9 mouse cellular contexts compared by ENCODE assay signal in the genomic region with DNA sequence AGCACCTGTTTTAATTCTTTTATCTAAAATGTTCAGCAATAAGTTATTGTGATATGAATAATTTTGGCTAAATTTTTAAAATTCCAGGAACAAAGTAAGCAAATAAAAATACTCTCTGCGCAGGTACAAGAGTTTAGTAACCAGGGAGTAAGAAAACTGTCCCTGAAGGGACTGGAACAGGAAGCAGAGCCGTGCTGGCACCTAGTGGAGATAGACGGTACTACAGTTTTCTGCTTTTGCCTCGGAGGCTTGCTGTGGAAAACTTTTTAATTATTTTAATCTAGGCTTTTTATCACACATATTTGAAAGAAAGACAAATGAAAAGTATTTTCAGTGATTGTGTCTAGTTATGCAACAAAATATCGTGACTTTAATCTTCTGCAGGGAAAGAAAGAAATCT.
DNase-seq lines count a peak whose midpoint lies in the region; ATAC-seq and TF ChIP-seq lines count a peak whose summit lies in the region.
"Had no signal": no experiment of that assay in that cellular context is flagged by ENCODE, and none has a peak within 500 bp of the region (broad histone marks: within the 10 kb centered on the region; RNA-seq: fewer than 3 reads in every experiment).

No protein-coding gene starts in this region.

- WGBS in embryonic facial prominence, embryonic 10.5 days: 11% methylated on average over 5 of the region's 5 CpGs
- WGBS in lung, postnatal 0 days: 5% methylated on average over 5 of the region's 5 CpGs

- no peaks in the 10 kb centered on the region for H3K9me3 ChIP-seq in embryonic facial prominence, embryonic 10.5 days
- H3K9me3 ChIP-seq in lung, postnatal 0 days (ENCODE audit: low read length): no peaks in the 10 kb centered on the region
- H3K9me3 ChIP-seq: embryonic facial prominence, embryonic 12.5 days had no signal

- peak; percentile 31 for DNase-seq in gastrocnemius, adult 18-20 months (ENCODE audit: low spot score)
- no peak for DNase-seq in gastrocnemius, adult 8-10 months (ENCODE audit: low spot score in 2 of 2)
- DNase-seq in 416B (ENCODE audit: low read depth): peak; percentile 52
- peak; percentile 13 for DNase-seq in adrenal gland, adult 2 months
- DNase-seq in embryonic facial prominence, embryonic 10.5 days (ENCODE audit: low spot score): peak; percentile 67
- peak; percentile 41 to 80 for DNase-seq in kidney, postnatal 36 days
- peak; percentile 72 for DNase-seq in lung, postnatal 0 days (ENCODE audit: low spot score)

- no peak overlapping the region for H3K4me2 ChIP-seq in lung, postnatal 0 days (replicated peaks; ENCODE audit: low read depth, low read length)
- H3K4me2 ChIP-seq: embryonic facial prominence, embryonic 12.5 days had no signal

- H3K4me1 ChIP-seq in embryonic facial prominence, embryonic 10.5 days: peaks cover 21% of the 10 kb centered on the region
- no peaks in the 10 kb centered on the region for H3K4me1 ChIP-seq in lung, postnatal 0 days (ENCODE audit: insufficient read depth, low read depth, low read length)
- no peaks in the 10 kb centered on the region for H3K4me1 ChIP-seq in testis, adult 2 months (ENCODE audit: control insufficient read depth, insufficient read depth, low read length)

- H3K27me3 ChIP-seq in embryonic facial prominence, embryonic 10.5 days (replicated peaks; ENCODE audit: low read depth, poor library complexity, severe bottlenecking): 0 out of 2 replicates have a peak, but pooled peaks cover 14% of the 10 kb centered on the region
- H3K27me3 ChIP-seq in lung, postnatal 0 days (replicated peaks; ENCODE audit: insufficient read depth, low read length): no peaks in the 10 kb centered on the region
- H3K27me3 ChIP-seq in testis, adult 2 months (ENCODE audit: control insufficient read depth, insufficient read depth, low read length): no peaks in the 10 kb centered on the region
- H3K27me3 ChIP-seq: embryonic facial prominence, embryonic 12.5 days had no signal

- H3K9ac ChIP-seq in lung, postnatal 0 days (replicated peaks; ENCODE audit: low read depth): no peak overlapping the region
- H3K9ac ChIP-seq: embryonic facial prominence, embryonic 12.5 days had no signal

- no peak for TF ChIP-seq EP300 in lung, postnatal 0 days (IDR thresholded peaks at IDR 0.05)

- ATAC-seq in lung, postnatal 0 days: no peak

- H3K36me3 ChIP-seq in embryonic facial prominence, embryonic 10.5 days (replicated peaks): no peaks in the 10 kb centered on the region
- no peaks in the 10 kb centered on the region for H3K36me3 ChIP-seq in lung, postnatal 0 days (ENCODE audit: insufficient read depth, low read length)
- no peaks in the 10 kb centered on the region for H3K36me3 ChIP-seq in testis, adult 2 months (ENCODE audit: control insufficient read depth, insufficient read depth, low read length)
- H3K36me3 ChIP-seq: embryonic facial prominence, embryonic 12.5 days had no signal

- H3K27ac ChIP-seq in embryonic facial prominence, embryonic 10.5 days (replicated peaks): no peak overlapping the region
- no peak overlapping the region for H3K27ac ChIP-seq in lung, postnatal 0 days (ENCODE audit: low read length)
- no peak overlapping the region for H3K27ac ChIP-seq in testis, adult 2 months (ENCODE audit: control insufficient read depth, insufficient read depth, low read depth, low read length)
- H3K27ac ChIP-seq: embryonic facial prominence, embryonic 12.5 days had no signal

- no peak for TF ChIP-seq POLR2A in testis, adult 2 months (IDR thresholded peaks at IDR 0.05; ENCODE audit: control insufficient read depth, low read depth, low read length)

- TF ChIP-seq CTCF in lung, postnatal 0 days (IDR thresholded peaks at IDR 0.05): peak; percentile 87
- peak; percentile 51; the same call in 1 of the 2 replicates for TF ChIP-seq CTCF in testis, adult 2 months (IDR thresholded peaks at IDR 0.05; ENCODE audit: control insufficient read depth, insufficient read depth, insufficient replicate concordance, low read depth, low read length)

- no peak overlapping the region for H3K4me3 ChIP-seq in embryonic facial prominence, embryonic 10.5 days
- no peak overlapping the region for H3K4me3 ChIP-seq in lung, postnatal 0 days (ENCODE audit: low read depth, low read length)
- no peak overlapping the region for H3K4me3 ChIP-seq in testis, adult 2 months (ENCODE audit: control insufficient read depth, low read depth, low read length)
- H3K4me3 ChIP-seq: embryonic facial prominence, embryonic 12.5 days had no signal

Comparison
In these comparisons a context has a peak if more than half of its experiments do, and no peak if none do; other contexts are left out.
1. DNase-seq: peak in gastrocnemius, adult 18-20 months (single experiment), 416B (single experiment), adrenal gland, adult 2 months (single experiment), embryonic facial prominence, embryonic 10.5 days (single experiment), kidney, postnatal 36 days (2 of 2) and lung, postnatal 0 days (single experiment); none in gastrocnemius, adult 8-10 months (0 of 2).